Mouse (Mus musculus) left cerebral cortex, postnatal 10 days (tissue): Measurements from ENCODE around the gene Msrb1. TPM values are rescaled to one million over a fixed set of nuclear protein-coding genes. Genes with fewer than 3 reads are reported as not detected.

Experiments used
- DNase-seq, 2 experiments: peaks; one replicate each; pipeline ENCODE4 v3.0.0; 2021 to 2022; ENCODE audit warnings: low spot score in 2 of 2, mixed read lengths in 1 of 2; ENCODE audit errors: extremely low spot score in 1 of 2
- intact Hi-C: fragments of 180-260 bp; cut with DNase I; formaldehyde crosslinking; loops from one replicate; pipeline ENCODE4 v1.15.1; 2025
- total RNA-seq, 2 experiments: library from RNA; stranded (reverse); gene quantifications; 2 replicates each; pipeline ENCODE4 v1.2.3; 2021

Msrb1 gene
- total RNA-seq, 2 experiments from 2014 or later = 44.2 to 47.8 TPM

DNA sequence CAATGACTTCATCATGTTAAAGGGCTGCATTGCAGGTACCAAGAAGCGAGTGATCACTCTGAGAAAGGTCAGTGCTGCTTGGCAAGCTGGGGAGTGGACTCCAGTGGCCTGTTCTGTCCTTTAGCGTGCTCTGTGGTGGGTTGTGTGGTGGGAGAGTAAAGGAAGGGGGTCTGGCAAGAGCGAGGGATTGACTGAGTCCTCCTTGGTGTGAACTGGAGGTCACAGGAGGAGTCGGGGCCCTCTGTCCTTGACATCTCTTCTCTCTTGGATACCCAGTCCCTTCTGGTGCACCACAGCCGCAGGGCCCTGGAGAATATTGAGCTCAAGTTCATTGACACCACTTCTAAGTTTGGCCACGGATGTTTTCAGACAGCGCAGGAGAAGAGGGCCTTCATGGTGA, 996 bp upstream of the Msrb1 start:
- intact Hi-C loops = loop anchor here (5.0 kb wide), 1 partner anchor 147 kb away; no protein-coding TSS in a partner anchor
- no peak for DNase-seq

DNA sequence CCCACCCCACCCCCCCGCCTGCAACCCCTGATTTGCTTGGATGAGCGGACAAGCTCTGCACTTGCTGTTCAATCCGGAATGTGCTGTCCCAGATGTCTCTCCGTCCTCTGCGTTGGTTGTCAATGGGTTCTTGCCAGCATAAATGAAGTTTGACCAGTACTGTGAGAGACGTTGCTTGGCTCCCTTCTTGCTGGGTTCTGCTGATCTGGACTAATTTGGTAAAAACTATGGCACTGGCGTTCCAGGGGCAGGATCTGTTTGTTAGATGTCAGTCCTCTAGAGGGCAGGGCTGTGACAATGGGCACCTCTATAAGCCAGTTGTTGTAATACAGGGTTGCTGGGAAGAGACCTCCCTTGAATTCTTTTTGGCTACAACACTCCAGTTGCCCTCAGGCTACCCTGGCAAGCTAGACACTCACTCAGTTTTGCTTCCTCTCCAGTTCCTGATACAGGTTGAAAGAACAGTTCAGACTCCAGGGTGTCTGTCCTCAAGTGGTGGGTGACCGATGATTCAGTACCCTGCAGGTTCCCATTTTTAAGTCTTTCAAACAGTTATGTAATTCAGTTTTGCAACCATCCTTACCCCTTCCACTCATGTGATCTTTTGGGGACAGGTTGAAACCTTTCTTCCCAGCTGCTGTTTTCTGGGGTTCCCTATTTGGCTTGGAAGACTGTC, 831 bp downstream of the Msrb1 start:
- DNase-seq = no peak
- intact Hi-C loops = loop anchor here (5.0 kb wide), 1 partner anchor 145 kb away; no protein-coding TSS in a partner anchor

DNA sequence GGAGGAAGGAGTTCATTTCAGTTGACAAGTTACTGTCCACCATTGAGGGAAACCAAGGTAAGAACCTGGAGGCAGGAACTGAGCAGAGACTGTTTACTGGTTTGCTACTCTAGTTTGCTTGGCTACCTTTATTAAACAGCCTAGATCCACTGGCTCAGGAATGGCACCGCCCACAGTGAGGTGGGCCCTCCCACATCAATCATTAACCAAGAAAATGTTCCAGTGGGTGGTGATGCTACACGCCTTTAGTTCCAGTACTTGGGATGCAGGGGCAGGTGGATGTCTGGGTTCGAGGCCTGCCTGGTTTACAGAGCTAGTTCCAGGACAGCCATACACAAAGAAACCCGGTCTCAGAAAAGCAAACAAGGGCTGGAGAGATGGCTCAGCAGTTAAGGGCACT, 1.8 kb downstream of the Msrb1 start:
- no peak for DNase-seq
- intact Hi-C loops = loop anchor here (5.0 kb wide), 1 partner anchor 144 kb away; no protein-coding TSS in a partner anchor

DNA sequence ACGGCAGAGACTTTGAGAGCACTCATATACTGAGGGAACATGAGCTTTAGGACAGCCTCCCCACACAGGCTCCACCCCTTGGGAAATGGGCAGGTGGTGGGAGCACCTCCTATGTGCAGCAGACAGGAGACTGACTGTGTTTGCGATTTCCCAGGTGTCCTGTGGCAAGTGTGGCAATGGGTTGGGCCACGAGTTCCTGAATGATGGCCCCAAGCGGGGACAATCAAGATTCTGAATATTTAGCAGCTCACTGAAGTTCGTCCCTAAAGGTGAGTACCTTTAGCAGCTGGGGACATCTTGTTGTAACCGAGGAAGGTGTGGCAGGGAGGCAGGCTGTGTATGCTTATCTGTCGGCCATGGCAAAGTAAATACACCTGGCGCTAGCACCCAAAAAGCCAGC, 3.5 kb downstream of the Msrb1 start:
- DNase-seq = no peak
- intact Hi-C loops = loop anchor here (5.0 kb wide), 1 partner anchor 142 kb away; no protein-coding TSS in a partner anchor

DNA sequence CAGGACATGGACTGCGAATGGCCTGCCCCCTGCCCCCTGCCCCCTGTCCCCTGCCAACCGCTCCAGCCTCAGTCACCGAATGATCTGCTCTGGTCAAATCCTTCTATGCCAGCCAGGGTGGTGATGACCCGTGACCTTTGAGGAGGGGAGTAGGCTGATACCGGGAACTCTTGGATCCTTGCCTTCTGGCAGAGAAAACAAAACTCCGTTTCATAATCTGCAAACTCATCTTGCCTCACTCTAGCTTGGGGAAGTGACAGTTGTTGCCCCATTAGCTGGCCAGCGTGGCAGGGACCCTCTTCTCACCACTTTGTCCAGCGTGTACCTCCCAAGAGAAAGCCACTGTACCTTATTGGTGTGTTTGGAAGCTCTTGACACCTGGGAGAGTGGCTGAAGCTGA, 5.9 kb downstream of the Msrb1 start:
- intact Hi-C loops = no loop called here

DNA sequence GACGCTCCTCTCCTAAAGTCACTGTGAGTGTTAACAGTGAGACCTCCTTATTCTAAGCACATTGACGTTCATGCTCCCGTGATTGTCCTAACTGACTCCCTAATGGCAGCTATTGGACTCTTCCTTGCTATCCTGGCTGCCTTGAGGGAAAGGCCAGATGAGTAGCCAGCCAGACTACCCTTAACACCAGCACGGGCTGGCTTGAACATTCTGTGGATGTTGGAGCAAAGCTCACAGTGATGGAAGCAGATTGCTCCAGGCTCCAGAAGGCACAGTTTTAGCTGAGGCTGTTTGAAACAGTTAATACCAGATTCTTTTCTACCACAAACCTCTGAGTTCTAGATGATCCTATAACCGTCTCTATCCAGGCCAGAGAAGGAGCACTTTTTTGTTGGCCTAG, 7.5 kb downstream of the Msrb1 start:
- intact Hi-C loops = loop anchor here (2.0 kb wide), 1 partner anchor 73 kb away; no protein-coding TSS in a partner anchor
- no peak for DNase-seq

More for the DNA sequence above, 5.9 kb downstream of the Msrb1 start:
- DNase-seq = no peak

DNA sequence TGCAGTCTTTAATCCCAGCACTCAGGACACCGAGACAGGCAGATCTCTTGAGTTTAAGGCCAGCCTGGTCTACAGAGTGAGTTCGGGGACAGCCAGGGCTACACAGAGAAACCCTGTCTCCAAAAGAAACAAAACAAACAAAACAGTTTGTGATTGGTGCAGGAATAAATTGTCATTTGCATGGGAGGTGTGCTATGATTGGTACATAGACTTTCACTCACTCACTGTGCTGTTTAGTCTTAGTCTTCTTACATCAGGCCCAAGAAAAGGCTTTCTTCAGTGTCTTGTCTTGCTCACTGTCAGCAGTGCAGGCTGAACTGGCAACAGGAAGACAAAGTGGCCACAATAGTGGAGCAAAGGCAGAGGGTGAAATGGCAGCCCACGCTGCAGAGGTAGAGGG, 7.9 kb downstream of the Msrb1 start:
- intact Hi-C loops = loop anchor here (2.0 kb wide), 1 partner anchor 72 kb away; no protein-coding TSS in a partner anchor
- DNase-seq = no peak

DNA sequence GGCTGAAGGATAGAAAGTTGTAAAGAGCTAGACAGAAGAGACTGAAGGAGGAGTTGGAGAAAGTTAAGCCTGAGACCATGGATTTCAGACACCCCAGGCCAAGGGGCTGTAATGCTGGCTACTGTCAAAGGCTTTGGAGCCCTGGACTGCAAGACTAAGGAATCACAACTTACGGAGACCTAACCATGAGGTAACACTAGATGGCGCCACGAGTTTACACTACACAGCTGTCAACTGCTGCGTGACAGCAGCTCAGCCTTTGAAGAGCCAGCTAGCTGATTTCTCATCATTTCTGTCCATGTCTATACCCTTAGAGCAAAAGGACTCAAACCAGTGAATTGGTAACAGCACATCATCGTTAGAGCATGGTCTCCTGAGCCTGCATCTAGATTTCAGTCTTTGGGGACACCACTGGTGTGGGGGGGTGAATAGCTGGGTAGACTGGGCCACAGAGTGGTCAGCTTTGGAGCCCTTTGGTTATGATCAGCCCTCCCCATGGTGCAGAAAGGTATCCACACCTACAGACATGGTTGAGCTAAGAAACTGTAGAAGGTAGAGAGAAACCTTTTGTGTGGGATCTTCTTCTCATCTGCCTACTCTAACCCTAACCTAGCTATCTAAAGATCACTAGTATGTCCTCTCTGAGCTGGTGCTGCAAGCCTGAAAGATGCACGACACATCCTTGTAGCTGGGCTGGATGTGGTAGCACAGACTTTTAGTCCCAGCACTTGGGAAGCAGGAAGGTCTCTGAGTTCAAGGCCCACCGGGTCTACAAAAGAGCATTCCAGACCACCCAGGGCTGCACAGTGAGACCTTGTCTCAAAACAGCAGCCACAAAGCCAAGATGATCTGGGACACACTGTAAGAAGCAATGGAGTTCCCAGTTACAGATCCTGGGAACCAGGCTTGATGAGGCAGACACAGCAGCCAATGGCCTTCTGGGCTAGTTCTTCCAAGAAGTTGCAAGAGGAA, 9.4 kb downstream of the Msrb1 start:
- peak; percentile 79 to 85 for DNase-seq
- intact Hi-C loops = loop anchor here (2.0 kb wide), 1 partner anchor 71 kb away; no protein-coding TSS in a partner anchor

DNA sequence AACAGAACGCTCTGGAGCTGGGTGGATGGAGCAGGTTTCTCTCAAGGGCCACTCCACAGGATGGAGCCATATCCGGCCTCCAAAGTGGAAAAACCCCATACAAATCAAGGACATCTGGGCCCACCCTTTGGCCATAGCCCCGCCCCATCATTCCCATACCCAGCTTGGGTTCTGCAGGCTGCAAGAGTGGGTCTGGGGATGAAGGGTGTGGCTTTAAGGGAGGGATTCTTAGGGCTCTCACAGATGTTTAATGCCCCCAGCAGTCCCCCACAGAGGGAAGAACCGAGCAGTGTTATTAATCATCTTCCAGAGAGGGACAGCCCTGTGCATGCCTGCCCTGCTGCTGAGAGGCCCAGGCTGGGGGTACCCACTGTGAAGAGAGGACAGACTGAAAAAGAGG, 10.5 kb downstream of the Msrb1 start:
- DNase-seq = no peak
- intact Hi-C loops = no loop called here

DNA sequence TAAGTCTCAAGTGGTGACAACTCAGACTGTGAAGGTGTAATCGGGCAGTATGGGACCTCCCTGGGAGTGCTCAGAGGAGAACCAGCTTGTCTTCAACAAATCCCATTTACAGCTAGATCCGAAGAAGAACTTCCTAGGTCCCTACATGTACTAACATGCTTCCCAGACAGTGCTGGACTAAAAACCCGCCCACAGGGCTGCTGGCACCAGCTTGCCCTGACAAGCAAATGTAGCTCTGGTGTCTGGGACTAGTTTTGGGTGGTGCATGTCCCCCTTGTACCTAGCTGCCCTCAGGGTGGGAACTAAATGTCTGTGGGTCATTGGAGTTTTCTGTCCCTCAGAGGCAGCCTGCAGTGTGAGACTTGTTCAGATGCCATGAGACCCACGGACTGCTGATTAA, 15.1 kb downstream of the Msrb1 start:
- no peak for DNase-seq
- intact Hi-C loops = no loop called here

DNA sequence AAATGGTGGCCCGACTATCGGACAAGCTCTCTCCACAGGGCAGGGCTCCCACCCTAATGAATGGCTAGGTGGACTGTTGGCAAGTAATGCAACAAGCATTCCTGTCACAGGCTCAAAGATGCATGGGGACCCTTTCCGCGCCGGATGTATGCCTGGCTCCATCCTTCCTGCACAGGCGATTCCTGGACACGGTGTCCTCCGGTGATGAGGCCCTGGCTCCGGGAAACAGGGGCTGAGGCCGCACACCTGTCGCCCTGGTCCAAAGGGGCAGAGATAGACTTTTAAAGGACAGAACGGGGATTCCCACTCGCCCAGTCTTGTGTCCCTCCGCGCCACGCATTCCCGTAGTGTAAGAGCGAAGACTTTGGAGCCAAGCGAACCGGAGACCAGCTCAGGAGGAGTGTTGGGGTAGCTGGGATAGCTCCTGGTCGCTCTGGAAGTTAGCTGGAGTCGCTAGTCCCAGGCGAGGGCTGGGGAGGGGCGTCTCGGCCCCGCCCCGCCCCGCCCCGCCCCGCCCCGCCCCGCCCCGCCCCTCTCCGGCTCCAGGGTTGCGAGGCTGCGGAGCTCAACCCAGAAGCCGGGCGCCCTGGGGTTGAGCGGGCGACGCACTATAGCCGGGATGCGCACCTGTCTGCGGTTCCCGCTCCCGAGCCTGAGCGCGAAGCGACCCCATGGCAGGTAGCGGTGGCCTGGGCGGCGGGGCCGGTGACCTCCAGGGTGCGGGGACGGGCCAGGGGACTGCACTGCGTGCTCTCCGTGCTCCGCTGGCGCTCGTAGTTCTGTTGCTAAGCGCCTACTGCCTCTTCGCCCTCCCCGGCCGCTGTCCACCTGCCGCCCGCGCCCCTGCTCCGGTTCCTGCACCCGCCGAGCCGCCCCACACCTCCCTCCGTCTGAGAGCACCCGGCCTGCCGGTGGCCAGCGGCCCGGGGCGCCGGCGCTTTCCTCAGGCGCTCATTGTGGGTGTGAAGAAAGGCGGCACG, 16.3 kb downstream of the Msrb1 start, which contains the start of gene Hs3st6:
Gene Hs3st6, plus strand, starts transcription at position 574 of the 980 bp plus-strand sequence.
- intact Hi-C loops = no loop called here
- no peak for DNase-seq

DNA sequence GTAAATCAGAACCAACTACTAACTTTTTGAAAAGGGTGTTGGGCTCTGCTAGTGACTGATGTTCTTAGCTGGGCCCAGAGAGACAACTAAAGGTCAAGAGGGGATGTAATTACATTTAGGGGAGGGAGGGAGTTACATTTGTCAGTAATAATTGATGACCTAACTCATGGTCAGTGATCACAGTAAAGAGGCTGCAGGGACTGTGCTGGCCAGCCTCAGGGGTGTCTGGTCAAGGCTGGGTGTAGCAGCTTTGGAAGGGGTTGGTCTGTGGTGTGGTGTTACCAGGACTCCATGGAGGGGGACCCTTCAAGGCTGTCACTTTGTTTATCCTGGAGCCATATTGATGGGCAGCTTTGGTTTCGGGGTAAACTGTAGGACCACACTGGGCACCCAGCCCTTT, 21.0 kb downstream of the Msrb1 start:
- intact Hi-C loops = no loop called here
- no peak for DNase-seq

DNA sequence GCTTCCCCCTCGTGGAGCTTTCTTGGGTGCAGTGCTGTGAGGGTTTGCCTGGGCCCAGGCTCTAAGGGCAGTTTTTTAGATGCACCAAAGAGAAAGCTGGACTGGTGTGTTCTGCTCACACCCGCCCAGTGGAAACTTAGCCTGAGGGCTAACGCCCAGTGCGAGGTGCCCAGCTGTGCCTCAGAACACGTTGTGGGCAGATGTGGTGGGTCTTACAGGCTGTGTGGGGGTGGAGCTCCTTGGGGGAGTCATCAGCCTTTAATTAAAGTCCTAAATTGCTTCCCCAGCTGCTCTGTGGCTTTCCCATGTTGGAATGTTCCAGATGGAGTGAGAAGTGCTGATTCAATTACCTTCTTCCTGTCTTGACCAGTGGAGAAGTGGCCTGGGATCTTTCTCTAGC, 24.7 kb downstream of the Msrb1 start:
- no peak for DNase-seq
- intact Hi-C loops = no loop called here

DNA sequence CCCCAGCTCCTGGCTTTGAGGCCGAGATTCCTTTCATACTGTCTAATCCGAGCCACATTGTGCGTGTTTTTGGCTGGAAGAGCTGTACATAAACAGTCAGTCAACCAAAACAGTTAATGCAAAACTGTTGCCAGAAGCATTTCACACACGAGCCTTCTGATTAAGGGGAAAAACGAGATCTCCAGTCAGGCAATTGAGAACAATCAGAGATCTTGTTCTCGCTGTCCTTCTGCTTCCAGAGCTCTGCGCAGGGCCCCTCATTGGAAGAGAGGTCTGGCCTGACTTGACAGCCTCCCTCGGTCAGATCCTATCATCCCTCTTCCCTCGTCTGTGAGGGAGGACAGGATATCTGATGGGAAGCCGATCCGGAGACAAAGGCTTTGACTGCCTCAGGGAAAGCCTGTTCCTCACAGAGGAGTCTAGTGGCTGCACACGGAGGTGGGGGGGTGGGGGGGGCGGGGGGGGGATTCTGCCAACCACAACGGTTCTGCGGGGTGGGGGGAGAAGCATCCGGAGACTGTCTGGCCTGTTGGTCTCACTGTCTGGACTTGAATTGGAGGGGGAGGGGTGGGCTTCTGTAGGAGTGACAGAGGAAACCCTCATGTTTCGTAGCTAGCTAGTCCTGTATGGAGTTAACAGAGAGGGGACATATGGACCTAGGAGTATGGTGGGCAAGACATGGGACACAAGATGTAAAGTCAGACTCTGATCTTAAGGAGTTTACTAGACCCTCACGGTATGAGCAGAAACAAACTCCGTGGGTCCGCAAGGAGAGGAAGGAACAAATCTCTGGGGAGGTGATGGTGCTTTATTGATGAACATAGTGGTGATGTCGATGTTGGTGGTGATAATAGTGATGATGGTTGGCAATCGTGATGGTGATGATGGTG, 28.8 kb downstream of the Msrb1 start:
- no peak for DNase-seq
- intact Hi-C loops = no loop called here

DNA sequence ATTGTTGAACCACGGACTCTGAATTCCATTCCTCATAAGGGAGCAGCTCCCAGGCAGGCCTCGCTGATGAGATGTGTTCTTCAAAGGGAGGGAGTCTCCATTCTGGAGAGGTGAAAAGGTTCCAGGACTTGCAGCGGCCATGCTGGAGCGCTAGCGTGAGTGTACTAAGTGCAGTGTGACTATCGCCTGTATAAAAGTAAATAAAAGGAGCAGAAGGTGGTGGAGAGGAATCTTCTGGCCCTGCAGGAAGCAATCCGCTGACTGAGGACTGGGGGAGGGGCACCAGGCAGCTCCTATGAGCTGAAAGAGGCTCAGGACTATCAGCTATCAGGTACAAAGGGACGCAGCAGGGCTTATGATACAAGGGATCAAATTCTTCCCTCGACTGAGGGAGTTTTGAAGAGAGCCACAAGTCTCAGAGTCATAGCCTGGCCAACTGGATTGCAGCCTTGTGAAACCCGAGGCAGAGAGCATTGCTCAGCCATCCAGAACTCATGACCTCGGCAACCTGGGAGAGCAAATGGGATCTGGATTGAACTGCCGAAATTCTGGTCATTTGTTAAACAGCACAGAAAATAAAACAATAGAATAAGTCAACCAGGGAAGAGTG, 29.9 kb downstream of the Msrb1 start:
- intact Hi-C loops = no loop called here
- DNase-seq = no peak

DNA sequence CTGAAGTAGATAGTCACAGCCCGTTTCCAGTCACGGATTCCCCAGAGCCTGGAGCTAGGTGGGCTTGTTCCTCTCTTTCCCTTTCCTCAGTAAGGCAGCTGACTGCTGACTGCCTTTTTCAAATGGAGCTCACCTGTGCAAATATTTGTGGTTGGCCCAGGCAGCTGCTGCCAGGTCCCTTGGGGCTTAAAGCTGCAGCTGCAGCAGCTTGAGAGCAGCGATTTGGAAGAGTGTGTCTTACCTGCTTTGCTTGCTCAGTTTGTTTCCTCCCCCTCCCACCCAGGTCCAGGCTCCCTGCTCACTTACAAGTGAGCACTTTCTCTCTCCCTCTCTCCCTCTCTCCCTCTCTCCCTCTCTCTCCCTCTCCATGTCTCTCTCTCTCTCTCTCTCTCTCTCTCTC, 32.7 kb downstream of the Msrb1 start:
- intact Hi-C loops = no loop called here
- no peak for DNase-seq

DNA sequence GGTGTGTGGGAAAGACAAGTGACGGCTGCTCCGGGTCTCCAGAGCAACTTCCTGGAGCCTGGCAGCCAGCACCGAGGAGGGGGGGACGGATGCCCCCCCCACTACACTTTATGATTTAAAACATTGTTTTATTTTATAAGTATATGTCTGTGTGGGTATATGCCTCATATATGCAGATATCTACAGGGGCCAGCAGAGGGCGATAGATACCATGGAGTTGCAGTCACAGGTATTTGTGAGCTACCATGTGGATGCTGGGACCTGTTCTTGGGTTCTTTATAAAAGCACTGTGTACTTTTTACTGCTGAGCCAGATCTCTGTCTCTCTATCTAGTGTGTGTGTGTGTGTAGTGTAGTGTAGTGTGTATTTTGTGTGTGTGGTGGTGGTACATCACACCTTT, 36.8 kb downstream of the Msrb1 start:
- intact Hi-C loops = no loop called here
- DNase-seq = no peak
